Mouse (Mus musculus) hematopoietic stem cell, adult 5-6 weeks (primary cell): ENCODE measurements around the gene Slc1a2. TPM values are rescaled to one million over a fixed set of nuclear protein-coding genes. Genes with fewer than 3 reads are reported as not detected.

ENCODE experiments used
- ATAC-seq, 2 experiments: fragments of 125-278 bp in 1 of 2; replicated peaks in 1 of 2; 2 replicates each; pipeline ENCODE4 v1.8.0; 2016 to 2017; ENCODE audit warnings: inconsistent platforms in 2 of 2, mild to moderate bottlenecking in 2 of 2, moderate number of reproducible peaks in 2 of 2, low read depth in 1 of 2, moderate TSS enrichment in 1 of 2; ENCODE audit not compliant: low FRiP score in 2 of 2, poor library complexity in 2 of 2, severe bottlenecking in 2 of 2, insufficient read depth in 1 of 2, low TSS enrichment in 1 of 2
- total RNA-seq: library from RNA; stranded (forward); fragments of 172-1452, 232-1000 nt; gene quantifications from 2 replicates; pipeline ENCODE4 v1.2.3, GENCODE M21; 2017

Slc1a2 gene
- total RNA-seq, 1 experiment from 2014 or later: not detected

DNA sequence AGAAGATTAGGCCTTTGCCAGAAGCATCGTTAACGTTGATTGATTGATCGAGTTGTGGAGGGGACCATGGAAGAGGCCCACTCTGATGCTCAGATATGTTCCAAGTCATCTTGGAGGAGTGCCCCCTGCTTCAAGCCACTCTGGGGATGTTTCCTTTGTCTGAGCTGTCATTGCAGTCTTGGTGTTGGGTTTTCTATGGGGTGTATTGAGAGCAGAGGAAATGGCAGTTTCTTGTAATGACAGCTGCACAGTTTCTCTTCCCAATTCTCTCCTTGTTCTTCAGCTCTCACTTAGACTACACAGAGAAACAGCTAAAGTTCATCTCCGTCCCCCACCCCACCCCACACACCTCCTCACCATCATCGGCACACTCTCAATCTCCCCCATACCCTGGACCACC lies 78.0 kb downstream of the Slc1a2 start:
- ATAC-seq: no peak

DNA sequence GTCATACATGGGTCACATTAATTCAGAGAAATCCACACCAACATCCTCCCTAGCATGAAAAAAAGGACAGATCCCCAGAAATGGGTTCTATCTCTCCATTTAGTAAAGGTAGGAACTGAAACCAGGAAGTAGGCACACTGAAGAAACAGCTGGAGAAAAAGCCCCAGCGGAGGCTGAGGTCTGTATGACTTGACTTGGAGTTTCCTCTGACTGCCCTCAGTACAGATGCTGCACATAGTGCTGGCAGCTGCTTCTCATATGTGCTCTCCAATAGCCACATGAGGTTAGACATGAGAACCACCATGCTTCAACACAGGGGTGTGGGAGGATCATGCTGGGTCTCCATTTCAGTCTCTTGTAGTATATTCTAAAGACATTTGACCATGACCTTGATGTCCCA lies 80.4 kb downstream of the Slc1a2 start:
- ATAC-seq: no peak

DNA sequence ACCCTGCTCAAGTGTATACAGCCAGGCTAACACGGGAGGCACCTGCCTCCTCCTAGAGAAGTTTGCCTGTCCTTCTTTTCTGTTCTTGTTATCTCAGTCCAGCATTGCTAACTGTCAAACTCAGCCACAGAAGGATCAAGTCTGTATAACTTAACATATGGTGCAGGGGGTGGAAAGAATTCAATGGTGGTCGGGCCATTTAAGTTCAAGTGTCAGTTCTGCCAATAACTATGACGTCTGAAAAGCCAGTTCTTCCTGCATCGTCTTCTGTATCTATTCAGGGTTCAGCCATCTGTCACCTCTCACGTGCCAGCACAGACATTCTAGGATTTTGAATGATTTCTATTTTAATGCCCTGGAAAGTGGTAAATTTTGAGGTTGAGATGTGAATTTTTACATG lies 84.2 kb downstream of the Slc1a2 start:
- no peak for ATAC-seq

DNA sequence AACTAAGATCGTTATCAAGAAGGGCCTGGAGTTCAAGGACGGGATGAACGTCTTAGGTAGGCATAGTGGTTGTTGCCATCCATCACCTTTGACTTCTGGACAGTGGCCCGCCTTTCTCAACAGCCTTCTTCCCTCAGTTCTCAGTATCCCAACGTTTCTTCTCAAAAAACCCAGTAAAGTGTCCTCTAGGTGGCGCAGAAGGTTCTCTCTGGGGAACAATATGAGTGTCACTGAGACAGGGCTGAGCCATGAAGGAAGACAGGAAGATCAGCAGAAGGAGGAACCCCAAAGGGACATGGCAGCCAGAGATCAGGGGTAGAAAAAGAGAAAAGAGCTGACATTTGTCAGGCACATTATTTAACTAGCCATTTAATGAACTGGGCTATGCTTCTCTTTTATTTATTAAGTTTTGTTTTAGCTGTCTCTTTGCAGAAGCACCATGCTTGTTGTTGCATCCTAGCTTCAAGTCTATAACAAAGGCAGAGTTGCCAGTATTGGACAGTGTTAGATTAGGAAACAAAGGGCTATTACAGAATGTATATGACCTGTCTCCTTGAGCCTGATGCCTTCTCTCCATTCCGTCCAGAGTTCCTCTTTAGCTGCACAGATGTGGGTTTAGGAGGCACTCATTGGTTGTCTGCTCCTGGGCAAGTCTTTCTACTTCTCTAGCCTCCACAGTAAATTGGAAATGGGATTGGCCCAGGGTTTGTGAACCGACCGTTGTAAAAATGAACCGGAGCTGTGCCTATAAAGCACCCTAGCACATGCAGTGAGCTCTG lies 85.6 kb downstream of the Slc1a2 start:
- peak; percentile 14 to 30; a peak in 1 of 4 replicates for ATAC-seq

DNA sequence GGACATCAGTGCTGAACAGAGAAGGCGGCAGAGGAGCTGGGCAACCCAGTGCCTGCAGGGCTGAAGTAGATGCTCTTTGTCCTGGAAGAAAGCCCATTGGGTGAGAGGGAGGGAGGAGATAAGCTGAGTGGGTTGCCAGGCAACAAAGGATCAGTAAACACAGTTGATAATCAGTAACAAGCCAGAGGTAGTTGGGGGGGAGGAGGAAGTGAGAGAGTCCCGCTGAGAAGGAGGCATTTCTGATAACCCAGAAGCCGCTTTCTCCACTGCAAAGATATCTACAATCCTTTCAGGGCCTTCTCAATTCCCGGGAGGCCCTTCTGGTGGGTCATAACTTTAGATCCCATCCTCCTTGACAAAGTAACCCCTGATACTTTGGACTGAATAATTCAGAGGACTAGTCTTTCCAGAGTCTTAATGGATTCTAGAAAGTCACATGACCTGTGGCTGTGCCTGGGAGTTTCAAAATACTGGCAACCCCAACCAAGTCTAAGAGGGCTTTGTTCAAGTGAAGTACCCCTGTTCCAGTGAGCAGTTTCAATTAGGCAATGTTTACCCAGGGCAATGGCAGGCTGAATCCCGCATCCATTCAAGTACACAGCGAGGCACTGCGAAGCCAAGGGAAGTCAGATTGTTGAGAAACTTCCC lies 86.9 kb downstream of the Slc1a2 start:
- peak; percentile 75 to 86 for ATAC-seq

DNA sequence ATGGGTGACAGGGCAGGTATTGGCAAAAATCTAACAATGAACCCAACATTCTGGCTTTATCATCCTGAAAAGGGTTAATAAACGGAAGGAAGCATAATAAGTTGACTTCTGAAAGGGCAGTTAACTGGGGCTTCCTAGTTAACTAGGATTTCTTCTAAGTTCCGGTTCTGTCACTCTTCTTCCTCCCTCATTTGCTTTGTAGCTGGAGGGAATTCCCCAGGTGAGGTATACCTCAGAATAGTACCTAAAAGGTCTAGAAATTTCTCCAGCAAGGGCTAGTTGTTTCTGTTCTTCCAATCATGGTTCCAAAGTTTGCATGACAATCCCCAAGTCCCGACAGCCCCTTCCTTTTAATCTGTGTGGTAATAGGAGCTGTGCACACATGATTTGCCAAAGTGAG lies 89.3 kb downstream of the Slc1a2 start:
- no peak for ATAC-seq

DNA sequence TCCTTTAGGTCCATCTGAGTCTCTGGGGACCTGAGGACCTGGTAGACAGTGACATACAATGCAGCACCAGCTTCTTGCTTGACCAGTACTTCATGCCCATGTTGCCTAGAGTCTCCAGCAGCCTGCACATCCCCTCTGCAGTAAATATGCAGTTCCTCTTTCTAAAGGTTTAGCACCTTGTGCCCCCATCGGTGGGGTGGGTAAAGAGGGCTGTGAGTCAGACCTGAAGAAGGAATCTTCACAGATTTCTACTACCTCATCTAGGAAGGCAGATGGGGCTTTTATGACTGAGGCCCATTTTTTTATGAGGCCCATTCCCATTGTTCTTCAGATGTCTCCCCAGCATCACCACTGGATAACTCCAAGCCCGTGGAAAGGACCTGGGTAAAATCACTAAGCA lies 91.5 kb downstream of the Slc1a2 start:
- no peak for ATAC-seq

DNA sequence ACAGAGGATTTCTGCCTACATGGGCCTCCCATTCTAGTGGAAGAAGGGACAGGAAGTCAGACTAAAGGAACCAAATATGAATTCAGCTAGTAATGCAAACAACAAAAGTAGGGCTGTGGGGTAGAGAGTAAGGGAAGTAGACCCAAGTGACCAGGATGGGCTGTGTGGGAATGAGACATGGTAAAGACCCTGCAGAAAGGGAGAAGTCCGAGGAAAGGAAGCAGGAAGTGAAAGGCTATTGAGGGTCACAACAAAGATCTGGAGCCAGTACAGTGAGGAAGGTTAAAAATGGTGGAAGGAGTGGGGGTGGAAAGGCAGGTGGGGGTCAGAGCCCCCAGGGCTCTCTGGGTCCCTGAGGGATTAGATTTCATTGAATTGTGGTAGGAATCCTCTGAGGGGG lies 93.4 kb downstream of the Slc1a2 start:
- no peak for ATAC-seq

DNA sequence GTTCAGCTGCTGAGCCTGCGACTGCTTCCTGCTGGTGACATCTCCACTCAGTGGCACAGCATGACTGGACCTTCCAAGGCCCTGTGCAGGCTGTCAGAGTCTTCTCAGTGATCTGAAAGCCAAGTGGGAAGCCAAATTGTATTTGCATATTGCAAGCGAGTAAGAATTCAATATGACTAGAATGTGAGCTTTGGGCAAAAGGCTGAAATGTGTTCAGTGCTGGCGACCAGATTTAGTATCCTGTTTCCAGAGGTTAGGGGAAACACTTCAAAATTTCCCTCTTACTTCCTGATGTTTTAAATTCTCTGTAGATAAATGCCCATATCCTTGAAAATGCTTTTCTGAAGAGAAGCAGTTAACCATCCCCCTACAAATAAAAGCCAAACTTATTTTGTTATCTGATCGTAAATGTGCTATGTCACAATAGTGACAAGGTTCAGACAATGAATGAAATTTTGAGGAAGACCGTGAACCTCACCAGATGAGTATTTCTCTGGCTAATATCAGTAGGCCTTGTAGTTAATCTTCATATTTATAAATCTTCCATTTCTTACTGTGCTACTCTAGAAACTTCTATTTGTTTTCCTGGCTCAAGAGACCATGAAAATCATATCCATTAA lies 98.9 kb downstream of the Slc1a2 start:
- no peak for ATAC-seq

DNA sequence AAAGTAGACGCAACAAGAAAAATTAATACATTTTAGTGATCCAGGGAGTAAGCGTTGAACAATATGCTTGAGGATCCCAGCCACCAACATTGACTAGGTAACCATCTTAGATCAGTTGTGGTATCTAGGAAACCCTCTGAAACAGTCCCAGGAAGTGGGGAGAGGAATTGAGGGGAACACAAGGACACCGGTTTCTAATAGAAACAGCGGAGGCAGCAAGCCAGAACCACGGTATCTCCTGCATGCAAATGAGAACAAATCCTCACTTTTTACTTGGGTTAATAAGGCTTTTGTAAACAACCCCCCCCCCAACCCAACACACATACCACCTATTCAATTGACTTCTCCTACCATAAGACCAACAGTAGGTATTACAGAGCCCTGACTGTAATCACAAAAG lies 101.0 kb downstream of the Slc1a2 start:
- no peak for ATAC-seq

DNA sequence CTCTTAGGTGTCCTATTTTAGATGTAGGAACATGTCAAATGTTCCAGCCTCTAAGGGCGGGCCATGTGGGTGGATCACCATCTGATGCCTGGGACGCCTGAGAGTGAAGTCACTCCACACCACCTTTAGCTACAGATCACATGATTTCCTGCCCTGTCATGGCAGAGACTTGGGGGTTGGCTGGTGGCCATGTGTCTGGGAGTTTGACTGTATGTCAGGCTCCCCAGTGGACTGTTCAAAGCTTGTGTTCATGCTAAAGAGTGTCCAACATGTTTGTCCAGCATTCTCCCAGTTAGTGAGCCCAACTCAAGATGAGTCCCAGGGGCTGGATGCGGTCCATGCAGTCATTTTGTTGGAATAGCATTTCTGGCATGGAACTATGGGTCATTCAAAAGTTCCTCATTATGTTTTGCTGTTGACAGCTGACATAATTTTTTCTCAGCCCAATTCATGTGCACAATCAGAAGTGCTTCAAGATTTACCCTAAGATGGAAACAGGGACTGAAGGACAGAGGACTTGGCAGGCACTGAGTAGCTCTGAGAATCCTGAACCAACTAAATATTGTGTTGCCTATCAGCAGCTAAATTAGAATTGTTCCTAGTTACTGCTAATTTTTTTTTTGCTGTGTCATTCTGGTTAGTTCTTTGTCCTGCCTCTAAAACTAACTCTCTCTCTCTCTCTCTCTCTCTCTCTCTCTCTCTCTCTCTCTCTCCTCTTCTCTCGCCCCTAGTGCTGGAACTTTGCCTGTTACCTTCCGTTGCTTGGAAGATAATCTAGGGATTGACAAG lies 102.0 kb downstream of the Slc1a2 start:
- ATAC-seq: peak; percentile 84 to 90

DNA sequence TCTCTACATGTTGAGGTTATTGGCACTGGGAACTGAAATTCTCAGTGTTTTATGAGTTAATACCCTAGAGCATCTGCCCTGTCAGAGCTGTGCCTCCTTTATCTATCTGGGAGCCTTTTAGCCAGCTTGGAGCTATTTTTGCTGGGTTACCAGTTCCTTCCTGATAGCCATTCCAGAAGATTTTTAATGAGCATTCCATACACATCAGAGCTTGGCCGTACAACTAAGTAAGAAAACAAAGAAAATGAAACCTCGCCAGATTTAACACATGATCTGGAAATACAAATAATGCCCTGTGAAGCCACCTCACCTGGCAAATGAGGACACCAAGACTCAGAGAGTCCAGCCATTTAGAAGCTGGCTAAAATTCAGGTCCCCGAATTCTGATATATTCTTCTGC lies 104.7 kb downstream of the Slc1a2 start:
- ATAC-seq: no peak

DNA sequence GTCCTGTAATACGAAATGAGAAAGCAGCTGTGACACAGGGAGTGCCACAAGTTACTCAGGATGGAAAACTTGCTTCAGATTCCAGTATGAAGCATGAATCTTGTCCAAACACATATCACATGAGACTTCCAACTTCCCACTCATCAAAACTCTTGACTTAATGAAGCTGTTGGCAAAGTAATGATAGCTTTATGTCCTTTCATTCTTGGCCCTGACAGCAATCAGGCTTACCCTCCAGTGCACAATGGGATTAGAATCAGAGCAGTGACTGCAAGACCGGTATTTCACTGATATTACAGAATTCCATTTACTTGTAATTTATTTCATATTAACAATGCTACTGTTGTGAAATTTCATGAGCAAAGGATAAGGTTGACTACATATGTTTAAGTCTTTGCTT lies 105.5 kb downstream of the Slc1a2 start:
- ATAC-seq: no peak

DNA sequence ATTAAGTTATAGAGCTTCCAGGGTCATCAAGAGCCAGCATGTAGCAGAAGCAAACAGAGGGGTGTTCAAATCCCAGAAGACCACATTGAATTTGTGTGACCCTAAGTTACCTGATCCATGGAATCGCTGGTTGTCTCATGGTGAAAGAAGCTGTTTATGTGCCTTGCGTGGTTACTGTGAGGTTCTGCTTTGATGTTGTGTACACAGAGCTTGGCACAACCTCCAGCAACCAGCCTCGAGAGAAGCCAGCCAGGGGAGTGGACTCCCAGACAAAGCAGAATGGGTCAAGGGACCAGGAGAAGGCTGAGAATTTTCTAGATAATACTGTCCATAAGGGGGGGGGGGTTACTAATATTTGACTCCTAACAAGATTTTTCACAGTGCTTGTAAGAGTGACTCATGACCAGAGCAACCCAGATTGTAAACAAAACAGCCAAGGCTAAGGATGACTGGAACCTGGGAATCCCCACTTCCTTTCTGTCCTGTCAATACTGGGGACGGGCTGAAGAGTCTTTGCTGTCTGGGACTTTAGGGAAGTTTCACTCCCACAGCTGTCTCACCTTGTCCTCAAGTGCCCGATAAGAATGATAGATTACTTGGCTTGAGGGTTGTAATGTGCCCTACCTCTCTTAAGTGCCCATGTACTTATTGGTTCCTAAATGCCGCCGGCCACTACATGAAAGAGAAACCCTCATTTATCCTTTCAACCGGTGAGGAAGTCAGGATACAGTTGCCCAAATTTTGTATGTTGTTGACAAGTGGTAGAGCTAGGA lies 106.3 kb downstream of the Slc1a2 start:
- ATAC-seq: no peak

DNA sequence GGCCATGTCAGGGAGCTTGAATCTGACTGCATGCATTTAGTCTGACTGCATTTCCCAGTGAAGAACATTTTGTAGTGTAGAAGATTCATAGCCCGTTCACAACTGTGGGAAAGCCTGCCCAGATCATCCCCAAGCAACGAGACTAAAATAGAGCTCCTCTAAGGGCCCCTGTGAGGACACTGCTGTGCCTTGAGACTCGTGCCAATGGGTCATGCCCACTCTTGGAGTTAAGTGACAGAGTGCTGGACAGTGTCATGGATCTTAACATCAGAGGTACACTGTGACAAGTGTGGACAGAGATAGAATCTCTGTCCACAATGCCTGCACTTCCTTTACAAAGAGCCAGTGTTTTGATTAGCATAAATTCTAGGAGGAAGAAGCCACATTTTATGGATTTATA lies 109.8 kb downstream of the Slc1a2 start:
- ATAC-seq: no peak

DNA sequence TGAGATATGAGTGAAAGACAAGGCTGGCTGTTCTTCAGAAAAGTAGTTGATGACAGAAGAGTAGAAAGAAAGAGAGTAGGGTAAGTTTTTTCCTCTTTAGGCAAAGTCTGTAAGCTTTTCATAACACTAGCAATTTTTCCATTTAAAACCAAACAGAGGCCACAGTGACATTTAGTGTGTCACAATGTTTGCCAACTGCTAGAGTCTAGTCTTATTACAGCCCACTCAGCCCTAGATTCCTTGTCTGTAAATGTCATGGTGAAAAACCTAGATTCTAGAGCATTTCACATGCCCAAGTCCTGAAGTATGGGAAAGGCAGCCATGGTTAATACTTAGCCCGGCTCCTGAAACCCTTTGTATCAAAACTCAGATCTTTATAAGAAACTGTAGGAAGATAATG lies 112.8 kb downstream of the Slc1a2 start:
- no peak for ATAC-seq

DNA sequence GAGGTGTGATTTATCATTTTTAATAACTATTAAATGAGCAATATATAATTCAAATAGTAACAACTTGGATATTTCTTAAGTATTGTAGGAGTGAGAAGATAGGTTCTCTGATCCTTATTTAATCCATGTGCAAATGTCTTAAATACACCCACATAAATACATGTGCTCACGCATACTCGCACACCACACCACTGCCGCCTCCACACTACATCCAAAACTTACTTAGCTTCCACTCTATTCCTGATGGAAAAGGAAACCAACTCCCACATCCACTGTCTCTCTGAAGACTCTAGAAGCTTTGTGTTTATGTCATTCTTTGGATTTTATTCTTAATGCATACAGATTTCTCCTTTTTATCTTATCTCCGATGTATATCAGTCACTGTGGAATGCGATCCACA lies 113.8 kb downstream of the Slc1a2 start:
- no peak for ATAC-seq
